Mouse (Mus musculus): ENCODE results near the gene Capn10.

Capn10 gene

GRCm38 (mm10) chr1:92976141-92976566 lies 42.0 kb downstream of the Capn10 start:
- no peak for DNase-seq (ENCODE audit: low read depth, low spot score)

- DNase-seq (ENCODE audit: low read depth, low spot score), result peak; percentile 67
These were observed 44.5 kb downstream of the Capn10 start for GRCm38 (mm10) chr1:92978645-92979044.

GRCm38 (mm10) chr1:92979073-92979602 lies 45.0 kb downstream of the Capn10 start:
- DNase-seq (ENCODE audit: low read depth, low spot score), result no peak

GRCm38 (mm10) chr1:92981056-92981845 lies 47.1 kb downstream of the Capn10 start:
- no peak for DNase-seq (ENCODE audit: low read depth, low spot score)

GRCm38 (mm10) chr1:92982931-92983605 lies 48.9 kb downstream of the Capn10 start:
- DNase-seq (ENCODE audit: low read depth, low spot score), result no peak

GRCm38 (mm10) chr1:92984999-92985398 lies 50.8 kb downstream of the Capn10 start:
- DNase-seq (ENCODE audit: low read depth, low spot score), result no peak

GRCm38 (mm10) chr1:92988894-92989293 lies 54.7 kb downstream of the Capn10 start:
- no peak for DNase-seq (ENCODE audit: low read depth, low spot score)

GRCm38 (mm10) chr1:92989891-92990290 lies 55.7 kb downstream of the Capn10 start:
- DNase-seq (ENCODE audit: low read depth, low spot score), result no peak

GRCm38 (mm10) chr1:92992214-92992855 lies 58.2 kb downstream of the Capn10 start:
- DNase-seq (ENCODE audit: low read depth, low spot score), result no peak

GRCm38 (mm10) chr1:92992880-92993279 lies 58.7 kb downstream of the Capn10 start:
- no peak for DNase-seq (ENCODE audit: low read depth, low spot score)

All from R1 (cell line).